Mouse (Mus musculus) layer of hippocampus, postnatal 10 days (tissue): ENCODE measurements at regions not wholly inside any gene's neighbourhood (a gene's known extent, or its start where the extent isn't known, plus 50 kb on each side); places are given as distances from the start of the nearest gene placed in this dataset.
"Not testable (repeated sequence)": the region's sequence is repeated elsewhere in the genome, so short reads cannot be mapped to it uniquely, and the experiment has no call there.

Experiments used
- DNase-seq, 2 experiments: peaks; one replicate each; pipeline ENCODE4 v3.0.0; 2021; ENCODE audit warnings: low spot score in 2 of 2

GRCm38 (mm10) chr17:4024384-4024783, 328.3 kb upstream of the Nox3 start:
- peak in 1 of 2 experiments; percentile 4 for DNase-seq

- DNase-seq, result no peak
Observed at GRCm38 (mm10) chr17:4029202-4029601, 333.1 kb upstream of the Nox3 start.

- DNase-seq, result no peak
Observed at GRCm38 (mm10) chr17:4034816-4035360, 338.8 kb upstream of the Nox3 start.

- peak; percentile 5 to 12 for DNase-seq
Observed at GRCm38 (mm10) chr17:4040104-4040664, 344.1 kb upstream of the Nox3 start.

GRCm38 (mm10) chr17:4060186-4060585, 364.1 kb upstream of the Nox3 start:
- DNase-seq, result not testable (repeated sequence)

- no peak for DNase-seq
Observed at GRCm38 (mm10) chr17:4073381-4073780, 377.3 kb upstream of the Nox3 start.

GRCm38 (mm10) chr17:4080564-4080963, 384.5 kb upstream of the Nox3 start:
- no peak for DNase-seq

- DNase-seq, result no peak
Observed at GRCm38 (mm10) chr17:4094621-4095020, 398.6 kb upstream of the Nox3 start.

GRCm38 (mm10) chr17:4103321-4103720, 407.3 kb upstream of the Nox3 start:
- no peak for DNase-seq

GRCm38 (mm10) chr17:4109263-4109662, 413.2 kb upstream of the Nox3 start:
- DNase-seq, result peak; percentile 25 to 36

- no peak for DNase-seq
Observed at GRCm38 (mm10) chr17:4113021-4113420, 417.0 kb upstream of the Nox3 start.

- no peak for DNase-seq
Observed at GRCm38 (mm10) chr17:4116476-4116875, 420.4 kb upstream of the Nox3 start.

- DNase-seq, result no peak
Observed at GRCm38 (mm10) chr17:4133678-4134077, 437.6 kb upstream of the Nox3 start.

- DNase-seq, result no peak
Observed at GRCm38 (mm10) chr17:4163502-4163901, 467.4 kb upstream of the Nox3 start.

GRCm38 (mm10) chr17:4173951-4174361, 477.9 kb upstream of the Nox3 start:
- no peak for DNase-seq

- no peak for DNase-seq
Observed at GRCm38 (mm10) chr17:4175006-4175405, 478.9 kb upstream of the Nox3 start.

- DNase-seq, result no peak
Observed at GRCm38 (mm10) chr17:4176524-4176923, 480.5 kb upstream of the Nox3 start.

GRCm38 (mm10) chr17:4177485-4178150, 481.6 kb upstream of the Nox3 start:
- DNase-seq, result no peak

GRCm38 (mm10) chr17:4179271-4179670, 483.2 kb upstream of the Nox3 start:
- DNase-seq, result no peak

- DNase-seq, result no peak
Observed at GRCm38 (mm10) chr17:4182106-4182505, 486.0 kb upstream of the Nox3 start.

GRCm38 (mm10) chr17:4186802-4187201, 490.7 kb upstream of the Nox3 start:
- no peak for DNase-seq

- no peak for DNase-seq
Observed at GRCm38 (mm10) chr17:4187606-4188005, 491.5 kb upstream of the Nox3 start.
